Mouse (Mus musculus): Measurements from ENCODE around the gene Hira.

The Hira gene

GRCm38 (mm10) chr16:19013550-19013949 is 136.7 kb downstream of the Hira start:
- no peak for DNase-seq (ENCODE audit: inconsistent age in 2 of 2, low spot score in 1 of 2)

DNA sequence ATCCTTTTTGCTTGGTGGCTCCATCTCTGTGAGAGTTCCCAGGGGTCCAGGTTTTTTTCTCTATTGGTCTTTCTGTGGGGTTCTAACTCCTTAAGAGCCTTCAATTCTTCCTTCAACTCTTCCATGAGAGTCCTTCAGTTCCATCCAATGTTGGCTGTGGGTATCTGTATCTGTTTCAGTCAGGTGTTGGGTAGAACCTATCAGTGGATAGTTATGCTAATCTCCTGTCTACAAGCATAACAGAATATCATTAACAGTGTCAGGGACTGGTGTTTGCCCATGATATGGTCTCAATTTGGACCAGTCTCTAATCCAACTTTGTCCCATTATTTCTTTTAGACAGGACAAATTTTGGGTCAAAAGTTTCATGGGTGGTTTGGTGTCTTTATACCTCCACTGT is 137.8 kb downstream of the Hira start:
- no peak for DNase-seq (ENCODE audit: inconsistent age in 2 of 2, low spot score in 1 of 2)
